Mouse (Mus musculus) midbrain, embryonic 14.5 days (tissue): Measurements from ENCODE around the gene Cdcp1. TPM values are rescaled to one million over a fixed set of nuclear protein-coding genes. Genes with fewer than 3 reads are reported as not detected.

ENCODE experiments used
- ATAC-seq: fragments of 200-750 bp; cut with Nextera tagmentation; 2 replicates; pipeline ENCODE4 v1.8.0; 2017; ENCODE audit warnings: moderate number of reproducible peaks, moderate library complexity; ENCODE audit not compliant: low FRiP score, low TSS enrichment
- DNase-seq: peaks from one replicate; pipeline ENCODE4 v3.0.0-alpha.2; 2015
- H3K27ac ChIP-seq: fragments of 300-500 bp; sonication (generic); replicated peaks from 2 replicates; pipeline ENCODE4 v1.5.1; 2014; ENCODE audit warnings: mild to moderate bottlenecking, low read depth, low read length, moderate library complexity
- H3K27me3 ChIP-seq: fragments of 300-500 bp; sonication (generic); 2 replicates; pipeline ENCODE4 v1.6.1; 2014; ENCODE audit warnings: low read length, control low read depth, mixed read lengths; ENCODE audit not compliant: control insufficient read depth, insufficient read depth
- H3K36me3 ChIP-seq: fragments of 300-500 bp; sonication (generic); 2 replicates; pipeline ENCODE4 v1.6.1; 2014; ENCODE audit warnings: low read length, control low read depth; ENCODE audit not compliant: control insufficient read depth, insufficient read depth
- H3K4me1 ChIP-seq: fragments of 300-500 bp; sonication (generic); 2 replicates; pipeline ENCODE4 v1.6.1; 2014; ENCODE audit warnings: mild to moderate bottlenecking, antibody characterized with exemption, low read length, control low read depth; ENCODE audit not compliant: control insufficient read depth, insufficient read depth
- H3K4me2 ChIP-seq: fragments of 300-500 bp; sonication (generic); 2 replicates; pipeline ENCODE4 v1.6.1; 2014; ENCODE audit warnings: mild to moderate bottlenecking, low read length, moderate library complexity
- H3K4me3 ChIP-seq: fragments of 300-500 bp; sonication (generic); replicated peaks from 2 replicates; pipeline ENCODE4 v1.5.1; 2014; ENCODE audit warnings: low read depth, low read length
- H3K9ac ChIP-seq: fragments of 300-500 bp; sonication (generic); replicated peaks from 2 replicates; pipeline ENCODE4 v1.6.1; 2014; ENCODE audit warnings: mild to moderate bottlenecking, low read length, moderate library complexity
- H3K9me3 ChIP-seq: fragments of 300-500 bp; sonication (generic); 2 replicates; pipeline ENCODE4 v1.6.1; 2016; ENCODE audit warnings: low read length, control low read depth, mixed read lengths; ENCODE audit not compliant: control insufficient read depth
- WGBS: fragments of 180-500 bp; shearing (Covaris S2); extraction: QIAGEN DNeasy Blood & Tissue Kit; methylation state at CpG from one replicate; pipeline ENCODE4 v1.1.7; 2014; 5-methylcytosine and 5-hydroxymethylcytosine counted together
- polyA plus RNA-seq: library from polyadenylated mRNA; unstranded; fragments of >200 nt; fragmentation: Nextera tagmentation; extraction: Ambion mirVana; gene quantifications from 2 replicates; pipeline ENCODE4 v1.2.1, GENCODE M21; 2014

Gene Cdcp1
- polyA plus RNA-seq, 1 experiment from 2014 or later, result not detected

DNA sequence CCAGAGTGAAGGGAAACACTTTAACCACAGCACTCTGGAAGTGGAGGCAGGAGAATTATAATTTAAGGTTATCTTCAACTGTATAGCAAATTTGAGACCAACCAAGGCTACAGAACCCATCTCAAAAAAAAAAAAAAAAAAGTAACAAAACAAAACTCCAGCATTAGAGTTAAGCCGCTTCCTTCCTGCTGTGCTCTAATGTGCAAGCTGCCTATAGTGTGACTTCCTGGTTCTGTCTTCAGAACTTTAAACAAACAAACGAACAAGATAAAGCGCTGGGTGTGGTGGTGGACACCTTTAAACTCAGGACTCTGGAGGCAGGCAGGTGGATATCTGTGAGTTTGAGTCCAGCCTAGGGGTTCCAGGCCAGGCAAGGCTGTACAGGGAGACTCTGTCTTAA, 63.8 kb downstream of the Cdcp1 start:
- H3K4me2 ChIP-seq, result no peak overlapping the region
- no peak overlapping the region for H3K4me3 ChIP-seq
- H3K27me3 ChIP-seq, result no peaks in the 10 kb centered on the region
- ATAC-seq (no peak), DNase-seq (no peak)
- no peak overlapping the region for H3K9ac ChIP-seq
- WGBS, result 89% methylated on average over 3 of the region's 3 CpGs
- no peak overlapping the region for H3K27ac ChIP-seq
- H3K4me1 ChIP-seq, result no peaks in the 10 kb centered on the region
- H3K9me3 ChIP-seq, result no peaks in the 10 kb centered on the region
- no peaks in the 10 kb centered on the region for H3K36me3 ChIP-seq

DNA sequence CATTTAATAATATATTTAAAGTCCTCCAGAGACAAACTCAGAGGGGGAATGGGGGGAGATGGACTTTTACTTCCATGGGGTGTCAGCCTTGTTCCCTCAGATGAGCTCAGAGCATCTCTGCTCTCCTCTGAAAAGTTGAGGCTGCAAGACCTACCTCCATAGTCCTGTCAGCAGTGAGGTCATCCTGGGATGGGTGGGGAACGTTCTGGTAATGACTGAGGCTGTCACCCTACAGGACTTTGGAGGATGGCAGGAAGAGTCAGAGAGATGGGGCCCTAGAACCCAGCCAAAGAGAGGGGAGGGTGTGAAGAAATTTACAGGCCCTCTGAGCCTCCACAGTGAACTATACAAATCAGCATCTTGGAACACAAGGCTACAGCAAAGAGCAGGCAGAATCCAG, 64.3 kb downstream of the Cdcp1 start:
- H3K36me3 ChIP-seq, result no peaks in the 10 kb centered on the region
- ATAC-seq (no peak), DNase-seq (no peak)
- H3K27me3 ChIP-seq, result no peaks in the 10 kb centered on the region
- H3K9ac ChIP-seq, result no peak overlapping the region
- H3K4me1 ChIP-seq, result no peaks in the 10 kb centered on the region
- H3K27ac ChIP-seq, result no peak overlapping the region
- H3K4me2 ChIP-seq, result no peak overlapping the region
- no peak overlapping the region for H3K4me3 ChIP-seq
- no peaks in the 10 kb centered on the region for H3K9me3 ChIP-seq
- 52% methylated on average over 1 of the region's 1 CpGs for WGBS

DNA sequence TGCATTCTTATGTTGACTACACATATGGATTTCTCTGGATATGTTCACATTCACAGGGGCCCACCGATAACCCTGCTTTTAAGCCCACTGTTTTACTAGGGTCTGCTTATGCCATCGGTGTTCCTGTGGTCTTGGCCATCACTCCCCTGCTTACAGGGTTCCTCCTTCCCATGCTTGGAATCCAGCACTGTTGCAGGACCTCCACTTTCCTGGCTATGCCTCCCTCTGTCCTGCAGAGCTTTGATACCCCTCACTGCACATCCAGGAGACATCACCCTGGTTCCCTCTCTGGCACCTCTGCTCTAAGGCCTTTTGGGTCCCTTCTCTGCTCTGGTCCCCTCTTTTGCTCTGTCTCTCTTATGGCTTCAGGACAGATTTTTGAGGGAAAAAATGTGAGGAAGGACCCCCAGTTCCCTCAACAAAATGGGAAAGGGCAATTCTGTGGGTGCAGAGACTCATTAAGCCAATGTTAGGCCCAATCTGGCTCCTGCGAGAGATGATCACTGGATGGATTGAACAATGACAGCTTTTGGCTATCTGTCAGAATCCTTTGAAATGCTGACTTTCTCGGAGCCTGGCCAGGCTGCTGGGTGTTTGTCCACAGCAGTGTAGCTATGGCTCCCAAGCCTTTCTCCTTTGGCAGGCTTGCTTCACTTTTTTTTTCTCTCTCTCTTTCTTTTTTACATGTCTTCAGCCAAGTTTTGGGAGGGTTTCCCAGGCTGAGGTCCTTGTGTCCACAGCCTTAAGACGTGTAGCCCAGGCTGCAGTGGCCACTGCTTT, 65.4 kb downstream of the Cdcp1 start, which contains the start of gene Clec3b:
Gene Clec3b, plus strand, starts transcription at position 706 of the 780 bp plus-strand sequence.
- Histone ChIP-seq H3K9ac (no peak within 1 kb of the TSS), H3K27me3 (no peaks in the 10 kb centered on the region), H3K27ac (no peak within 1 kb of the TSS), H3K36me3 (no peaks in the 10 kb centered on the region), H3K4me3 (no peak within 1 kb of the TSS), H3K4me1 (no peaks in the 10 kb centered on the region), H3K4me2 (no peak within 1 kb of the TSS), H3K9me3 (no peaks in the 10 kb centered on the region; the same call in 1 of the 2 replicates)
- 79% methylated on average over 5 of the region's 5 CpGs for WGBS
- DNase-seq, result no peak
- ATAC-seq, result no peak

DNA sequence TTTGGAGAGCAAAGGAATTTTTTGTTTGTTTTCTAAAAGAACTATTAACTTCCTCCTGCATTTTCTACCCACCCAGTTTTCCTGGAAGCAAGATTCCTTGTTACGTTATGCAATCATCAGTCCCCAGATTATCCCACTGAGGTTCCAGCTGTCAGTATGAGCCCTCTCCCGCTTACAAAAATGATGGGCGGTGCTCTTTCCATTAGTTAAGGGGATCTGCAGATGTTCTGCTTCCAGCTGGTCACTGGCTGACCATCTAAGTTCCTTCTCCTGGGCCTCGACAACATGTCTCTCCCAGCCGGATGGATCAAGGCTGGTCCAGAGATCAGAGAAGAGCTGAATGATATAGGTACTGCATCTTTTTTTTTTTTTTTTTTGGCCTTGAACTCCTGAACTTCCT, 67.4 kb downstream of the Cdcp1 start:
- H3K27me3 ChIP-seq, result no peaks in the 10 kb centered on the region
- H3K9ac ChIP-seq, result no peak overlapping the region
- no peak for DNase-seq
- no peaks in the 10 kb centered on the region for H3K36me3 ChIP-seq
- H3K9me3 ChIP-seq, result no peaks in the 10 kb centered on the region; the same call in 1 of the 2 replicates
- H3K27ac ChIP-seq, result no peak overlapping the region
- no peak overlapping the region for H3K4me2 ChIP-seq
- H3K4me1 ChIP-seq, result no peaks in the 10 kb centered on the region
- WGBS, result 86% methylated on average over 5 of the region's 5 CpGs
- ATAC-seq, result no peak
- no peak overlapping the region for H3K4me3 ChIP-seq

DNA sequence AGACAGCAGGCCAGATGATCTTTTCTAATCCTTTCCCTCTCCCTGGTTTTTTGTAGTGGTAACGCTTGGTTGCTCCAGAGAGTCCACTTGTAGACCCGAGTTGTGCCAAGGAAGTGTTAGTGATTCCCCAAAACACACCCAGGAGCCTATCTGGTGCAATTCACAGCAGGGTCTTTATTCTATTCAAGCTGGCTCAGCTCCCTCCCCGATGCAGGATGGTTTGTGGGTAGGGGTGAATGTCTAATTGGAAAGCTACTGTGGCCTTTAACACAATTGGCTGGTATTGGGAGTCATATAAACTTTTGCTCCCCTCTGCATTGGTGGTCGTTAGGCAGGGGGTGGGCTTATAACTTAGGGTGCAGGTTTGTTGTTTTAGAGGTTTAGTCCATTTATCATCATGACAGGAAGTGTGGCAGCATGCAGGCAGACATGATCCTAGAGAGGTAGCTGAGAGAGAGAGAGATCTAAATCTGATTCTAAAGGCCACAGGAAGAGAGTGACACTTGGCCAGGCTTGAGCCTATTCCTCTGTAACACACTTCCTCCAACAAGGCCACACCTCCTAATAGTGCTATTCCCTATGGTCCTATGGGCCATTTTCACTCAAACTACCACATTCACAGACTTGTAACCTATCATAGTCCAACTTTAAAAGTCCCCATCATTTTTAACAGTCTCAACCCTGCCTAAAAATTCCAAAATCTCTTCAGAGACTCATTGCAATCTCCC, 75.8 kb downstream of the Cdcp1 start:
- no peak for DNase-seq
- no peaks in the 10 kb centered on the region for H3K9me3 ChIP-seq
- H3K4me3 ChIP-seq, result no peak overlapping the region
- 90% methylated on average over 4 of the region's 4 CpGs for WGBS
- H3K4me2 ChIP-seq, result no peak overlapping the region
- 0 out of 2 replicates have a peak overlapping the region, but pooled peaks have one; percentile 50 for H3K27ac ChIP-seq
- no peaks in the 10 kb centered on the region for H3K4me1 ChIP-seq
- H3K27me3 ChIP-seq, result no peaks in the 10 kb centered on the region
- ATAC-seq, result no peak
- H3K36me3 ChIP-seq, result peaks cover 41% of the 10 kb centered on the region
- no peak overlapping the region for H3K9ac ChIP-seq

DNA sequence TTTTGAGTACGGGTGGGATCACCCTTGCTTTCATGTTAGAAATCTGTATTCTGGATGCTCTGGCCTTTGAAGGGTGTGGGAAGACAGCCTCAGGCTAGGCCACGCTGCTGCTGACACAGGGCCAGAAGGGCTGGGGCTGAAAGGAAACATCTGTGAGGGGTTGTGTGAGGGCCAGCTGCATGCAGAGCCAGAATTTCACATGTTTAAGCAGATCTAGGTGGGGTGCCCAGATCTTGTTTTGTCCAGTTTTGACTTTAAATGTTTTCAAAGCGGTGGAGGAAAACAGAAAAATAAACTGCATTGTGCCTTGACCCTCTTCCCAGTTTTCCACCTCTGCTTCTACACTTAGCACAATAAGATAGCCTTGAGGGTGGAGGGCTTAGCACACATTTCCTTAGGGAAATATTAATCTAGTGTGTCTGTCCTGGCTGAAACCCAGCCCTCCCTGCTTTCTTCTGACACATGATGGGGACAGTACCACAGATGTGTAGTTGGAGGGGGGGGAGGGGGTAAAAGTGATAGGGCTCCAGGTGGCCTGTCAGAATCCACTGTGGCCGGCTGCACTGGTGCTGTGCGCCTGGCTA, 76.9 kb downstream of the Cdcp1 start:
- H3K4me3 ChIP-seq, result no peak overlapping the region
- ATAC-seq (no peak), DNase-seq (peak; percentile 15)
- H3K4me1 ChIP-seq, result no peaks in the 10 kb centered on the region
- no peaks in the 10 kb centered on the region for H3K9me3 ChIP-seq
- 69% methylated on average over 5 of the region's 5 CpGs for WGBS
- no peak overlapping the region for H3K4me2 ChIP-seq
- peaks cover 52% of the 10 kb centered on the region for H3K36me3 ChIP-seq
- H3K27me3 ChIP-seq, result no peaks in the 10 kb centered on the region
- H3K27ac ChIP-seq, result 0 out of 2 replicates have a peak overlapping the region, but pooled peaks have one; percentile 50
- no peak overlapping the region for H3K9ac ChIP-seq

DNA sequence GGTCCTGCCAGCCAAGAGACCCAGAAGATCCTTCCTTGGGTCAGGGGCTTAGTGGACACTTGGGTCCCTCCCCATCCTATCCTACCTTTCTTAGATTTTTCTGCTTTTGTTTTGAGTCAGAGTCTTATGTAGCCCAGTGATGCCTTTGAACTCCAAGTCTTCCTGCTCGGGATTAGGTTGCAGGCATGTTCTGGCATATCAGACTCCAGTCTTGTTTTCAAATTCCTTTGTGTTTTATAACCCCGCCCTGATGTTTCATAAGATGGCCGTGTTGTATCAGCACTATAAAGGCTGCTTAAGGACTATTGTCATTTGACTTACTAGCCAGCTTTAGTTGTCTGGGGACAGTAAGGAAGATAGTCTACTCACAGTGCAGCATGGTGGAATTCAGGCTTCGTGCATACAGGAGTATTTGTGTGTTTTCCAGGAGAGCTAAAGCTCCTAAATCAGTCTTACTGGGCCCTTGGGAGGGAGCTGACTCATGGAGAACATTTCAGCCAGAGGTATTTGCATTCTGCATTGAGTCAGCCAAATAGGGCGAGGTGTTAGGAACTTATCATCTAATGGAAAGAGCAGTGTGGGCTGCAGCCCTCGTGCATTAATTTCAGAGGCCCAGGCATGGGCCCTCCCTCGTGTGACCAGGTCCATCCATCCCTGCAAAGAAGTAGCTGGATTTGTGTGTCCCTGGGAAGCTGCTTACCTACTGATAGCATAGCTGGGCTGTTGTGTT, 78.7 kb downstream of the Cdcp1 start:
- no peaks in the 10 kb centered on the region for H3K9me3 ChIP-seq
- WGBS, result 92% methylated on average over 7 of the region's 7 CpGs
- H3K4me1 ChIP-seq, result no peaks in the 10 kb centered on the region
- no peak overlapping the region for H3K4me2 ChIP-seq
- no peak for DNase-seq
- H3K9ac ChIP-seq, result no peak overlapping the region
- no peak for ATAC-seq
- H3K27ac ChIP-seq, result no peak overlapping the region
- no peaks in the 10 kb centered on the region for H3K27me3 ChIP-seq
- H3K4me3 ChIP-seq, result no peak overlapping the region
- peaks cover 71% of the 10 kb centered on the region for H3K36me3 ChIP-seq

DNA sequence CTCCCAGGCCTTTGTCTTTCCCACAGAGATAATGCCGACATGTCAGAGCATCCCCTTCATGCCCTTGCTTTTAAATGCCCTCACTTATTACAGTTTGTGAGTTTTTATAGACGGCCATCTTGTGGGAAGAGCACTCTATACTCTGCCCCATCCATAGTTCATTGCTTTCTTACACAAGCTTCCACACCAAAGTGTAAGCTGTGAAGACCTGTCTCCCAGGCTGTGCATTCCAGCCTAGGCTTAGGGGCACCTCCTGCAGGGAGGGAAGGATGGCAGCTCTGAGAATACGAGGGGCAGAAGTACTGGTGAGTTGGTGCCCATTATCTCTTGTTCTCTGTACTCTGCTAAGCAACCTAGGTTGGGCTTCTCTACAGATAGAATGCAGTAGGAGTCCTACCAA, 82.8 kb downstream of the Cdcp1 start:
- DNase-seq, result no peak
- H3K9ac ChIP-seq, result no peak overlapping the region
- H3K9me3 ChIP-seq, result no peaks in the 10 kb centered on the region
- H3K27me3 ChIP-seq, result no peaks in the 10 kb centered on the region
- peaks cover 98% of the 10 kb centered on the region for H3K36me3 ChIP-seq
- H3K4me3 ChIP-seq, result no peak overlapping the region
- no peak for ATAC-seq
- H3K4me2 ChIP-seq, result no peak overlapping the region
- H3K4me1 ChIP-seq, result no peaks in the 10 kb centered on the region
- no peak overlapping the region for H3K27ac ChIP-seq
- whole genome bisulfite sequencing, result 90% methylated on average over 3 of the region's 3 CpGs
